ENCODE assay signal across 10 mouse cellular contexts in the genomic region with DNA sequence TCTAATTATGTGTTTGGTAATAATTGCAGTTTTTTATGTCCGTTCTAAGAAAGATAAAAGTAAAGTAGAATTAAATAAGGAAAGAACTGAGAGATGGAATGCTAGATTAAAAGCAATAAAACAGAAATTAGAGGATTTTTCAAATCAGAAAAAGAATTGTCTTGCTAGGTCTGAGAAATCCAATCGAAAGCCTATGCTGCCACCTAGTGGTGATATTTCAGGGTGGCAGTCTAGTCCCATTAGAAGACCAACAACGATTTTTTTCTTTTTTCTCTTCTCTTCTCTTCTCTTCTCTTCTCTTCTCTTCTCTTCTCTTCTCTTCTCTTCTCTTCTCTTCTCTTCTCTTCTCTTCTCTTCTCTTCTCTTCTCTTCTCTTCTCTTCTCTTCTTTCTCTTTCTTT. TPM values are rescaled to one million over a fixed set of nuclear protein-coding genes. Genes with fewer than 3 reads are reported as not detected.
DNase-seq lines count a peak whose midpoint lies in the region; ATAC-seq lines count a peak whose summit lies in the region.
"Not testable (repeated sequence)": the region's sequence is repeated elsewhere in the genome, so short reads cannot be mapped to it uniquely, and the experiment has no call there.
"Had no signal": no experiment of that assay in that cellular context is flagged by ENCODE, and none has a peak within 500 bp of the region (broad histone marks: within the 10 kb centered on the region; RNA-seq: fewer than 3 reads in every experiment).

No protein-coding gene starts in this region.

- H3K4me1 ChIP-seq in forebrain, embryonic 13.5 days, result not testable (repeated sequence)

- not testable (repeated sequence) for H3K9ac ChIP-seq in forebrain, embryonic 13.5 days

- peak; percentile 56; the same call in 1 of the 2 replicates for ATAC-seq in cerebellum, adult (ENCODE audit: insufficient number of reproducible peaks, low FRiP score, low TSS enrichment)
- peak; percentile 69 for ATAC-seq in forebrain, embryonic 13.5 days

- H3K27ac ChIP-seq in forebrain, embryonic 13.5 days, result not testable (repeated sequence)

- WGBS in forebrain, embryonic 13.5 days, result 4% methylated on average over 3 of the region's 3 CpGs

- peak; percentile 10 for DNase-seq in MEL-GATA-1-ER (ENCODE audit: extremely low read depth, low read depth)
- DNase-seq in heart, postnatal 25 days (ENCODE audit: low spot score), result peak; percentile 21
- peak; percentile 90 for DNase-seq in layer of hippocampus, adult 9-10 months (ENCODE audit: low spot score)
- DNase-seq in lung, postnatal 10 days, result peak; percentile 85
- DNase-seq in right cerebral cortex, postnatal 10 days (ENCODE audit: low spot score in 2 of 2), result peak; percentile 84 to 88
- peak; percentile 43 to 57 for DNase-seq in urinary bladder, adult 18-20 months (ENCODE audit: low spot score in 2 of 2)

- not testable (repeated sequence) for H3K9me3 ChIP-seq in forebrain, embryonic 13.5 days (replicated peaks)

- H3K4me3 ChIP-seq in forebrain, embryonic 13.5 days, result not testable (repeated sequence)

- H3K36me3 ChIP-seq in forebrain, embryonic 13.5 days (ENCODE audit: poor library complexity, severe bottlenecking), result not testable (repeated sequence)

- H3K27me3 ChIP-seq in forebrain, embryonic 13.5 days, result not testable (repeated sequence)

- intact Hi-C loops in heart, postnatal 25 days (cut with DNase I), result loop anchor here (2.0 to 10.0 kb wide), 5 partner anchors 87 to 532 kb away; a partner anchor contains a TSS

- H3K4me2 ChIP-seq in forebrain, embryonic 13.5 days, result not testable (repeated sequence)

RNA-seq across cellular contexts. Expression of a gene that starts 13.2 kb away (rescaled TPM):
- not detected in 2 replicates for polyA plus RNA-seq in forebrain, embryonic 13.5 days (2015; fragmentation: Nextera tagmentation; extraction: Ambion mirVana)
- total RNA-seq in heart, postnatal 25 days (2021), result under 1 TPM; 0.39 to 0.59 TPM
- polyA plus RNA-seq: liver, embryonic 11.5 days; stomach, embryonic 14.5 days had no signal

RNA-seq across cellular contexts. Expression of a gene that starts 56.3 kb away (rescaled TPM):
- 0.48 and 0.69 TPM in 2 replicates for polyA plus RNA-seq in forebrain, embryonic 13.5 days (2015; fragmentation: Nextera tagmentation; extraction: Ambion mirVana)
- 1 to 10 TPM; 1.5 to 1.6 TPM for total RNA-seq in heart, postnatal 25 days (2021)
- polyA plus RNA-seq: liver, embryonic 11.5 days had no signal

Comparison
In these comparisons a context has a peak if more than half of its experiments do, and no peak if none do; other contexts are left out.
1. DNase-seq: peak in every context shown above with its lines; median percentile 90 in layer of hippocampus, adult 9-10 months; 86 in right cerebral cortex, postnatal 10 days; 85 in lung, postnatal 10 days; 50 in urinary bladder, adult 18-20 months; 21 in heart, postnatal 25 days; 10 in MEL-GATA-1-ER.